Mouse (Mus musculus) kidney, adult 2 months (tissue): ENCODE results near the gene Prr13. TPM values are rescaled to one million over a fixed set of nuclear protein-coding genes. Genes with fewer than 3 reads are reported as not detected.
A peak's percentile ranks its signal among the peaks of the same experiment; 100 is the strongest.

Source experiments
- DNase-seq: peaks from one replicate; pipeline ENCODE4 v3.0.0; 2021
- H3K27ac ChIP-seq: fragments of 200-500 bp; 2 replicates; pipeline ENCODE4 v1.5.1; 2012; ENCODE audit warnings: low read depth, low read length, control low read depth, inconsistent platforms; ENCODE audit not compliant: insufficient read depth
- H3K27me3 ChIP-seq: fragments of 200-500 bp; replicated peaks from 2 replicates; pipeline ENCODE4 v1.6.1; 2012; ENCODE audit warnings: mild to moderate bottlenecking, moderate library complexity, low read length, inconsistent platforms; ENCODE audit not compliant: control insufficient read depth, insufficient read depth
- H3K36me3 ChIP-seq: fragments of 200-500 bp; 2 replicates; pipeline ENCODE4 v1.6.1; 2012; ENCODE audit warnings: mild to moderate bottlenecking, moderate library complexity, low read length, inconsistent platforms; ENCODE audit not compliant: control insufficient read depth, insufficient read depth
- H3K4me1 ChIP-seq: fragments of 200-500 bp; 2 replicates; pipeline ENCODE4 v1.6.1; 2011; ENCODE audit warnings: low read length; ENCODE audit not compliant: control insufficient read depth, insufficient read depth
- H3K4me3 ChIP-seq: fragments of 200-500 bp; 2 replicates; pipeline ENCODE4 v1.5.1; 2011; ENCODE audit warnings: mild to moderate bottlenecking, low read depth, low read length, control low read depth; ENCODE audit not compliant: insufficient read depth
- CTCF ChIP-seq: fragments of 200-500 bp; conservative IDR thresholded peaks from 2 replicates; pipeline ENCODE4 v1.5.1; 2011; ENCODE audit warnings: low read depth, mild to moderate bottlenecking, control low read depth, low read length, moderate library complexity, mixed read lengths; ENCODE audit not compliant: insufficient read depth, insufficient read length
- POLR2A ChIP-seq: fragments of 200-500 bp; IDR thresholded peaks from one replicate; pipeline ENCODE4 v1.6.1; 2011; ENCODE audit warnings: low read depth, low read length, control low read depth
- WGBS: fragments of 180-500 bp; shearing (Covaris S2); methylation state at CpG from one replicate; pipeline ENCODE4 v1.1.7; 2018; 5-methylcytosine and 5-hydroxymethylcytosine counted together
- polyA plus RNA-seq: library from polyadenylated mRNA; depleted of rRNA; stranded (reverse); fragments of >200 nt; gene quantifications from 2 replicates; pipeline ENCODE4 v1.2.3, GENCODE M21; 2012

Gene Prr13
- polyA plus RNA-seq, 1 experiment, result 181 TPM

GRCm38 (mm10) chr15:102470605-102471294 lies 11.9 kb downstream of the Prr13 start:
- Histone ChIP-seq H3K4me1 (peaks cover 5% of the 10 kb centered on the region; the same call in 1 of the 2 replicates), H3K4me3 (peak overlapping the region; percentile 100), H3K27me3 (no peaks in the 10 kb centered on the region), H3K27ac (peak overlapping the region; percentile 100), H3K36me3 (peaks cover under 1% of the 10 kb centered on the region)
- peak; percentile 88 for DNase-seq
- TF ChIP-seq CTCF (no peak), POLR2A (no peak)
- under 1% methylated on average over 49 of the region's 67 CpGs for WGBS

GRCm38 (mm10) chr15:102471295-102471645 lies 12.4 kb downstream of the Prr13 start:
- Histone ChIP-seq H3K4me3 (peak overlapping the region; percentile 100), H3K36me3 (peaks cover 6% of the 10 kb centered on the region), H3K4me1 (peaks cover 5% of the 10 kb centered on the region; the same call in 1 of the 2 replicates), H3K27ac (peak overlapping the region; percentile 16; the same call in 1 of the 2 replicates), H3K27me3 (no peaks in the 10 kb centered on the region)
- no peak for DNase-seq
- under 1% methylated on average over 10 of the region's 10 CpGs for WGBS
- no peak for TF ChIP-seq CTCF

DNA sequence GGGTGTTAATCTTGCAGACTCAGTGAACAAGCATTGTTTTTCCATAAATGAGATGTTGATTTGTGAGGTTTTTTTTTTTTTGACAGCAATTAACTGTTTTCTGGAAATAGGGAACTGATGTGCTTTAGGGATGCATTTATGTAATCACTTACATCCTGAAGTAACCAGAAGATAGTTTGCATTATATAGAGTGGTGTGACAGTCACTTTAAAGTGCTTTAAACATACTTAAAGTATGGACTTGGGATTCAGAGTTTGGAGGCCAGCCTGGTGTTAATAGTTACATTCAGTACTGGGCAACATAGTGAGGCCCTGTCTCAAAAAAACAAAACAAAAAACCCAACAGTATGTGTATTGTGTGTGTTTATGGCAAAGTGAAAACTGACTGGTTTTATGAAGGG lies 12.9 kb downstream of the Prr13 start:
- peaks cover 5% of the 10 kb centered on the region; the same call in 1 of the 2 replicates for H3K4me1 ChIP-seq
- no peaks in the 10 kb centered on the region for H3K27me3 ChIP-seq
- DNase-seq, result no peak
- H3K36me3 ChIP-seq, result peaks cover 8% of the 10 kb centered on the region
- no peak overlapping the region for H3K27ac ChIP-seq
- no peak for TF ChIP-seq CTCF
- TF ChIP-seq POLR2A, result no peak
- H3K4me3 ChIP-seq, result no peak overlapping the region

GRCm38 (mm10) chr15:102473246-102473645 lies 14.4 kb downstream of the Prr13 start:
- peaks cover 8% of the 10 kb centered on the region for H3K36me3 ChIP-seq

DNA sequence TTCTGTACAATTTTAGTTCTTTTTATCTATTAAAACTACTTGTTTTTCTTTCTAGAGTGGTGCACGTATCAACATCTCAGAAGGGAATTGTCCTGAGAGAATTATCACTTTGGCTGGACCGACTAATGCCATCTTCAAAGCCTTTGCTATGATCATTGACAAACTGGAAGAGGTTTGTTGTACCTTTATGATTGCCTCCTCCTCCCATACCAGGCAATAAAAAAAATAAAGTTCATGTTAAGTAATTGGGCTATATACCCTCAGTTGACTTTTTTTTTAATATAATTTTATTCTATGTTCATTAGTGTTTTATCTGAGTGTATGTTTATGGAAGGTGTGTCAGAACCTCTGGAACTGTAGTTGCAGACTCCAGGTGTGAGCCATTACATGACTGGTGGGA lies 15.7 kb downstream of the Prr13 start:
- TF ChIP-seq POLR2A (no peak), CTCF (no peak)
- H3K36me3 ChIP-seq, result peaks cover 11% of the 10 kb centered on the region
- H3K27ac ChIP-seq, result no peak overlapping the region
- H3K4me3 ChIP-seq, result no peak overlapping the region
- 81% methylated on average over 2 of the region's 2 CpGs for WGBS
- DNase-seq, result no peak
- no peaks in the 10 kb centered on the region for H3K27me3 ChIP-seq
- peaks cover 5% of the 10 kb centered on the region; the same call in 1 of the 2 replicates for H3K4me1 ChIP-seq

More at GRCm38 (mm10) chr15:102473246-102473645, 14.4 kb downstream of the Prr13 start:
- Histone ChIP-seq H3K4me3 (no peak overlapping the region), H3K4me1 (peaks cover 5% of the 10 kb centered on the region; the same call in 1 of the 2 replicates), H3K27ac (no peak overlapping the region), H3K27me3 (no peaks in the 10 kb centered on the region)
- WGBS, result 23% methylated on average over 2 of the region's 2 CpGs
- TF ChIP-seq CTCF, result no peak
- TF ChIP-seq POLR2A, result no peak
- DNase-seq, result no peak

DNA sequence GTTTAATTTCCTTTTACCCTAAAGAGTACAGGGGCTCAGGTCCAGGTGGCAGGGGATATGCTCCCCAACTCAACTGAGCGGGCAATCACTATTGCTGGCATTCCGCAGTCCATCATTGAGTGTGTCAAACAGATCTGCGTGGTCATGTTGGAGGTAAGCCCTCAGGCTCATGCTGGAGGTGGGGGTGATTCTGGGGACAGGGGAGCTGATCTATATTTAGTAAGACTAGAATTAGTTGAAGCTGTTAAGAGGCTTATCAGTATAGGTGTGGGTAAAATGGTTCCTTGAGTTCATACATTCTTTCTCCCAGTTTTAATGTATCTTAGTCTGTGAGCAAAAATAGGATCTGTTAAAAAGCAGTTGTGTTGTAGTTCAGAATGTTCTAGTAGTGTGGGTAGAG lies 24.3 kb downstream of the Prr13 start:
- Histone ChIP-seq H3K4me3 (no peak overlapping the region), H3K4me1 (no peaks in the 10 kb centered on the region), H3K27me3 (no peaks in the 10 kb centered on the region), H3K36me3 (peaks cover 28% of the 10 kb centered on the region), H3K27ac (no peak overlapping the region)
- DNase-seq, result no peak
- TF ChIP-seq CTCF (no peak), POLR2A (no peak)
- 83% methylated on average over 3 of the region's 3 CpGs for WGBS

DNA sequence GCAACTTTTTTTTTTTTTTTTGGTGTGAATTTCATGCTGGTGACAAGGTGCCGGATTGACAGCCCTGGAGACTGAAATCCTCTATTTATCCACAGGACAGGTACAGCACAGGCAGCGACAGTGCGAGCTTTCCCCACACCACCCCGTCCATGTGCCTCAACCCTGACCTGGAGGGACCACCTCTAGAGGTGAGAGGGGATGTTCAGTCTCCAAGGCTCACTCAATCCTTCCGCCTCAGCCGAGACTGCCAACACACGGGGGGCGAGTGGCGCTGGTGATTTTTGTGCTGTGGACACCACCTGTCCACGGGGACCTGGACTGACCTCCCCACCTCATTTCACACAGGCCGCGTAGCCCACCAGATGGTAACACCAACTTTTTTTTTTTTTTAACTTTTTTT lies 27.0 kb downstream of the Prr13 start:
- no peak overlapping the region for H3K4me3 ChIP-seq
- H3K4me1 ChIP-seq, result no peaks in the 10 kb centered on the region
- H3K36me3 ChIP-seq, result peaks cover 29% of the 10 kb centered on the region
- H3K27me3 ChIP-seq, result no peaks in the 10 kb centered on the region
- 85% methylated on average over 12 of the region's 12 CpGs for WGBS
- DNase-seq, result no peak
- TF ChIP-seq CTCF (no peak), POLR2A (no peak)
- no peak overlapping the region for H3K27ac ChIP-seq
